Mouse (Mus musculus) ES-E14 (cell line): ENCODE data around the gene Pdia5. TPM values are rescaled to one million over a fixed set of nuclear protein-coding genes. Genes with fewer than 3 reads are reported as not detected.

Experiments
- DNase-seq: peaks from one replicate; pipeline ENCODE4 v3.0.0-alpha.2; 2013; ENCODE audit warnings: low read depth, low spot score
- H3K27ac ChIP-seq: 2 replicates; pipeline ENCODE4 v1.5.1; 2012; ENCODE audit warnings: low read depth, mild to moderate bottlenecking, low read length, moderate library complexity, mixed read lengths; ENCODE audit not compliant: poor library complexity, insufficient read depth, severe bottlenecking
- H3K36me3 ChIP-seq: 2 replicates; pipeline ENCODE4 v1.6.1; 2012; ENCODE audit warnings: mild to moderate bottlenecking, low read length, moderate library complexity, mixed read lengths; ENCODE audit not compliant: control insufficient read depth, poor library complexity, insufficient read depth, severe bottlenecking
- H3K4me1 ChIP-seq, 2 experiments: fragments of 150-350 bp in 1 of 2; sonication (generic) in 1 of 2; 2 replicates each; pipeline ENCODE4 v1.6.1; 2012; ENCODE audit warnings: low read length in 2 of 2, mild to moderate bottlenecking in 1 of 2, mixed read lengths in 1 of 2; ENCODE audit not compliant: control insufficient read depth in 2 of 2, insufficient read depth in 2 of 2, poor library complexity in 1 of 2
- H3K4me3 ChIP-seq, 2 experiments: fragments of 150-350 bp in 1 of 2; sonication (generic) in 1 of 2; 2 replicates each; pipeline ENCODE4 v1.5.1; 2012; ENCODE audit warnings: low read length in 2 of 2, low read depth in 1 of 2, mild to moderate bottlenecking in 1 of 2, mixed read lengths in 1 of 2; ENCODE audit not compliant: insufficient read depth in 1 of 2, poor library complexity in 1 of 2, severe bottlenecking in 1 of 2
- H3K9ac ChIP-seq: 2 replicates; pipeline ENCODE4 v1.6.1; 2012; ENCODE audit warnings: low read depth, mild to moderate bottlenecking, low read length, mixed read lengths; ENCODE audit not compliant: poor library complexity, insufficient read depth, severe bottlenecking
- H3K9me3 ChIP-seq: fragments of 150-350 bp; sonication (generic); 2 replicates; pipeline ENCODE4 v1.6.1; 2012; ENCODE audit warnings: low read depth, mild to moderate bottlenecking, low read length; ENCODE audit not compliant: control insufficient read depth, insufficient read depth
- CHD2 ChIP-seq: IDR thresholded peaks from 2 replicates; pipeline ENCODE4 v1.6.1; 2014; ENCODE audit warnings: mild to moderate bottlenecking, low read depth, low read length, inconsistent platforms
- HCFC1 ChIP-seq: IDR thresholded peaks from 2 replicates; pipeline ENCODE4 v1.6.1; 2012; ENCODE audit warnings: low read length, inconsistent platforms, borderline replicate concordance; ENCODE audit not compliant: insufficient read depth
- MAFK ChIP-seq: IDR thresholded peaks from 2 replicates; pipeline ENCODE4 v1.6.1; 2014; ENCODE audit warnings: mild to moderate bottlenecking, low read depth, low read length, inconsistent platforms; ENCODE audit not compliant: insufficient read depth
- ZC3H11A ChIP-seq: IDR thresholded peaks from 2 replicates; pipeline ENCODE4 v1.6.1; 2012; ENCODE audit warnings: low read depth, mild to moderate bottlenecking, inconsistent platforms, low read length, borderline replicate concordance
- ZNF384 ChIP-seq: IDR thresholded peaks from 2 replicates; pipeline ENCODE4 v1.6.1; 2012; ENCODE audit warnings: low read depth, low read length, inconsistent platforms
- in situ Hi-C, 2 experiments: fragments of 600-800 bp; cut with MboI; formaldehyde crosslinking; loops; one replicate each; pipeline ENCODE4 v1.15.1; 2025; ENCODE audit warnings: low sequenced_read_pairs in 2 of 2, inconsistent platforms in 1 of 2; ENCODE audit not compliant: unreplicated experiment in 2 of 2
- total RNA-seq: library from RNA; depleted of rRNA; stranded (reverse); fragments of 300-350 nt; gene quantifications from 2 replicates; pipeline ENCODE4 v1.2.3, GENCODE M21; 2012

Pdia5 gene
- total RNA-seq, 1 experiment: 20.3 TPM

DNA sequence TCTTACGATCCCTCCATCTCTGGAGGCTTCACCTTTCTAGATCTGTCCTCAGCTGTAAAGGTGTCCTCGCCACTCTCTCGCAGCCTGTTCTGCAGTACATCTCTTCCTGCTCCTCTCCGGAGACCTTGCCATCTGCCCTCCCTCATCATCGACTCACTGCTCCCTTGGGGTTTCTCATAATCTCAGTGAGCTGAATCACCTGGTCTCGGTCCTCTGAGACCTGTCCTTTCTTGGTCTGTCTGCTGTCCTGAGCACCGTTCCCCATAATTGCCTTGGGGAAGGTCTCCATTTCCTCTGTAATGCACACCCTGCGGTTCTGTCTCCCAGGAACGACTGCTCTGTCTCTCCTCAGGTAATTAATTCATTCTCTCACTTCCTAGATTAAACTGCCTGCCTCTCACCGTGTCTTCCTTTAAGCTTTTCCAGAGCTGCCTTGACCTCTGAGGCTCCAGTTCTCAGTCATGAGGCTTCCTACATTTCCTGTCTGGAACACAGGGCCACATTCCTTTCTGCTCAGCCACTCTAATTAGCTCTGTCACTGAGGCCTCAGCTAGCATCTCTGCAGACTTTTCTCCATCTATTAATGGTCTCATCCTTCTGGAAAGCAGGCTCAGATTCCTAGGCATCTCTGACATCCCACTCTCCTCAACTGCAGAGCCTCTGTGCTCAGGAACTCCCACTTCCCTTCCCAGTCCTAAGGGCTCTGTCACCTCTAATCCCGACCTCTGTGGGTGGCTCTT, 18.8 kb upstream of the Pdia5 start:
- H3K9ac ChIP-seq: no peak overlapping the region
- H3K9me3 ChIP-seq: no peaks in the 10 kb centered on the region
- no peak overlapping the region for H3K27ac ChIP-seq
- DNase-seq: no peak
- no peaks in the 10 kb centered on the region for H3K36me3 ChIP-seq
- TF ChIP-seq ZC3H11A (no peak), CHD2 (no peak), HCFC1 (no peak)
- H3K4me1 ChIP-seq: no peaks in the 10 kb centered on the region
- no peak overlapping the region for H3K4me3 ChIP-seq
- in situ Hi-C loops: no loop called here

DNA sequence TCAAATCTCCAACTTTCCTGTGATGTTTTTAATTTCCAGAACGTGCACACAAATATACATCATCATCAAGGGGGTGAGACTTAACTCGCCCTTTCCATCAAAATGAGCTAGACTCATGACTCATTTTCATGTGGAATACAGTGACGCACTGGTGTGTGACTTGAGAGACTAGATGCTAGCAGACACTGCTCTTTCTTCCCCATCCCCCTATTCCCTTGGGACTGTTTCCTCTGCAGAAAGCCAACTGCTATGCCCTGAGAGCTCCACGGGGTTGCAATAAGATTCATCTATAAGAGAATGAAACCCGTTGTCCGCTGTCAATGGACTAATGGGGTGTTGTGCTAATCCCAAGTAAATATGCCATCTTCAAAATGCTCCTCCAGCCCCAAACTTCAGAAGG, 17.9 kb upstream of the Pdia5 start:
- no peaks in the 10 kb centered on the region for H3K4me1 ChIP-seq
- no peak overlapping the region for H3K9ac ChIP-seq
- H3K36me3 ChIP-seq: no peaks in the 10 kb centered on the region
- no peak overlapping the region for H3K27ac ChIP-seq
- no peak for DNase-seq
- no peak overlapping the region for H3K4me3 ChIP-seq
- TF ChIP-seq MAFK (no peak), CHD2 (no peak), ZNF384 (no peak), ZC3H11A (no peak), HCFC1 (no peak)
- no peaks in the 10 kb centered on the region for H3K9me3 ChIP-seq
- in situ Hi-C loops: no loop called here

DNA sequence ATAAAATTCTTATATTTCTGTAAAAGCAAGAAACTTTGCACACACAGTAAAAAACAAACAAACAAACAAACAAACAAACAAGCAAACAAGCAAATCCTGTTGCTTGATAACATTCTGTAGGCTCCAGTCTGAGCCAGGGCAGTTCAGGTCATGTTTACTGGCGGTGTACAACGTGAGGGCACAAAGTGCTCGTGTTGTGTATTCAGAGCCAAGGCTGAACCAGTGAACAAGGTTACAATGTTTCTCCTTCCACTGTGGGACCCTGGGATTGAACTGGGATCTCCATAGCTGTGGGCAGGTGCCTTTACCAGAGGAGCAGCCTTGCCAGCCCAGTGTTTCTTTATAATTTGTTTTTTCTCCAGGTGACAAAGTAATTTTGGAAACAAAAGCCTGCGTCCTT, 15.1 kb upstream of the Pdia5 start:
- Histone ChIP-seq H3K9ac (no peak overlapping the region), H3K4me1 (no peaks in the 10 kb centered on the region), H3K27ac (no peak overlapping the region), H3K4me3 (no peak overlapping the region), H3K36me3 (no peaks in the 10 kb centered on the region), H3K9me3 (no peaks in the 10 kb centered on the region)
- TF ChIP-seq ZNF384 (no peak), MAFK (no peak), ZC3H11A (no peak), CHD2 (no peak), HCFC1 (no peak)
- in situ Hi-C loops: no loop called here
- DNase-seq: no peak

DNA sequence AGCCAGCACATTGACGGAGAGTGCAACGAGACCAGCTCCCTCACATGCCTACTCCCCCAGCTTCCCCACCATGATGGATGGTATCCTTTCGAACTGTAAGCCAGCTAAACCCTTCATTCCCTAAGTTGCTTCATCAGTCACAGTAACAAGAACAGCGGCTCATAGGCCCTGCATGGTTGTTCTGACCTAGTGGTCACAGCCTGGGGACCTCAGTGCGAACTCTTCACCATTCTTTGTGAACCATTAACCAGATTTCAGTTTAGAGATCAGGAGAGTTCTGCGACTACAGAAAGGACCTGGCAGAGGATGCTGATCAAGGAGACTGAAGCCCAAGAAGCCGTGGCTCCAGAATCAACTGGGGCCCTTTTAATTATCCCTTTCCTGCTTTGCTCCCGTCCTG, 13.6 kb upstream of the Pdia5 start:
- no peaks in the 10 kb centered on the region for H3K36me3 ChIP-seq
- DNase-seq: no peak

DNA sequence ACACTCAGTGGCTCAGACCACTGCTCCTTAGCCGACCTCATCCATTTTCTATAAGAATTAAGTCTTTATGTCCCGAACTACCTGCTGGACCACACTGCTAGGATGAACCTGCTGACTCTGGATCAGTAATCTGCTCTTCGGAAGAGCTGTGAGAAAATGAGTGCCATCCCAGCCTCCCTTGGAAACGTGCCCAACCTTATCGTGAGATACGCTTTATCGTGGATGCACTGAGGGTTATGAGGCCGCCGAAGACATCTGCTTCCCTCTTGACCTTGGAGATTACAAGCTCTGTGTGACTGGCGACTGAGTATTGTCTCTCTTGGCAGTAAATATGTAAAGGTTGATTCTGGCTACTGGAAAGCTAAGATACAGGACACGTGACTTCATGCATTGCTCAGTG, 11.8 kb upstream of the Pdia5 start:
- in situ Hi-C loops: no loop called here
- no peak for TF ChIP-seq ZNF384
- no peak for TF ChIP-seq MAFK
- TF ChIP-seq HCFC1: no peak
- no peak for TF ChIP-seq CHD2
- no peak for TF ChIP-seq ZC3H11A

More for the DNA sequence above, 13.6 kb upstream of the Pdia5 start:
- no peak overlapping the region for H3K27ac ChIP-seq
- H3K9me3 ChIP-seq: no peaks in the 10 kb centered on the region
- TF ChIP-seq ZC3H11A: no peak
- no peak for TF ChIP-seq CHD2
- TF ChIP-seq ZNF384: no peak
- TF ChIP-seq MAFK: no peak
- no peak for TF ChIP-seq HCFC1
- in situ Hi-C loops: no loop called here
- no peaks in the 10 kb centered on the region for H3K4me1 ChIP-seq
- no peak overlapping the region for H3K4me3 ChIP-seq
- no peak overlapping the region for H3K9ac ChIP-seq

More for the DNA sequence above, 11.8 kb upstream of the Pdia5 start:
- Histone ChIP-seq H3K9ac (no peak overlapping the region), H3K4me3 (no peak overlapping the region), H3K9me3 (no peaks in the 10 kb centered on the region), H3K27ac (no peak overlapping the region), H3K4me1 (no peaks in the 10 kb centered on the region), H3K36me3 (no peaks in the 10 kb centered on the region)
- DNase-seq: no peak
